Mouse (Mus musculus) myocyte (in vitro differentiated cells): ENCODE results near the gene Eef1akmt1.

Source experiments
- CEBPB ChIP-seq: IDR thresholded peaks from 2 replicates; pipeline ENCODE4 v1.6.1; 2011; ENCODE audit warnings: mild to moderate bottlenecking, moderate library complexity; ENCODE audit not compliant: poor library complexity, insufficient read depth, severe bottlenecking
- E2F4 ChIP-seq: IDR thresholded peaks from one replicate; pipeline ENCODE4 v1.6.1; 2011; ENCODE audit warnings: mild to moderate bottlenecking, control low read depth, moderate library complexity; ENCODE audit not compliant: insufficient read depth
- MYOG ChIP-seq, 3 experiments: IDR thresholded peaks; one replicate each; pipeline ENCODE4 v1.6.1; 2011; ENCODE audit warnings: control low read depth in 2 of 3, low read depth in 2 of 3, mild to moderate bottlenecking in 2 of 3; ENCODE audit not compliant: insufficient read length in 2 of 3, control insufficient read depth in 1 of 3, insufficient read depth in 1 of 3
- POLR2A ChIP-seq: IDR thresholded peaks from one replicate; pipeline ENCODE4 v1.6.1; 2011; ENCODE audit warnings: low read depth, mild to moderate bottlenecking, control low read depth, moderate library complexity; ENCODE audit not compliant: insufficient read length
- TCF12 ChIP-seq: IDR thresholded peaks from one replicate; pipeline ENCODE4 v1.6.1; 2011; ENCODE audit warnings: mild to moderate bottlenecking, control low read depth; ENCODE audit not compliant: poor library complexity, insufficient read depth, severe bottlenecking
- TCF3 ChIP-seq: IDR thresholded peaks from one replicate; pipeline ENCODE4 v1.6.1; 2011; ENCODE audit warnings: low read depth, control low read depth; ENCODE audit not compliant: insufficient read length

DNA sequence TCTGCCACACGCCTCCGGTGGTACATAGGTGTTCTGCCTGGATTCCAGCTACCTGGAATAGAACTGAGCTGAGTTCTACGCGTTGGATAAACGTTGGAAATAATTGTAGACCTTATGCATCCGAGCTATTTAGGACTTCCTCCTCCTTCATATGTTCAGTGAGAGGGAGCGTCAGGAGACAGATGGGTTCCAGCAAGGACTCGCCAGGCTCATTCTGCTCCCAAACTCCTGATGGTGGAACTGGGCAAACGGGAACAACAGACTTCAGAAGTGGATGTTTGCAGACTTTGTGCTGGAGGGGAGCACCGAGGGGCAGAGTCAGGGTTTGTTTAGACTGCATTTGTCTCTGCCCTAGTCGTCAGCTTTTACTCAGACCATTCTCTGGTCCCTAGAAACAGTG is 30.7 kb downstream of the Eef1akmt1 start:
- no peak for TF ChIP-seq POLR2A
- TF ChIP-seq CEBPB: no peak
- TF ChIP-seq TCF3: no peak
- no peak for TF ChIP-seq TCF12
- TF ChIP-seq MYOG (IDR thresholded peaks at IDR 0.05; ENCODE audit: control insufficient read depth in 1 of 3, insufficient read depth in 1 of 3, insufficient read length in 2 of 3, low read depth in 2 of 3): no peak
- no peak for TF ChIP-seq E2F4
